Mouse (Mus musculus) liver, adult (tissue): ENCODE measurements at regions not wholly inside any gene's neighbourhood (a gene's known extent, or its start where the extent isn't known, plus 50 kb on each side); places are given as distances from the start of the nearest gene placed in this dataset.

Source experiments
- GATA4 ChIP-seq: IDR thresholded peaks from 2 replicates; pipeline ENCODE4 v1.6.1; 2014; ENCODE audit warnings: mild to moderate bottlenecking, low read length; ENCODE audit not compliant: insufficient replicate concordance

GRCm38 (mm10) chr12:77105887-77106600 lies 131.9 kb upstream of the Fut8 start:
- no peak for TF ChIP-seq GATA4

GRCm38 (mm10) chr12:77100482-77100881 lies 137.4 kb upstream of the Fut8 start:
- TF ChIP-seq GATA4: no peak

GRCm38 (mm10) chr12:77099521-77099920 lies 137.5 kb upstream of the Max start:
- no peak for TF ChIP-seq GATA4

GRCm38 (mm10) chr12:77098821-77099220 lies 136.8 kb upstream of the Max start:
- no peak for TF ChIP-seq GATA4

- no peak for TF ChIP-seq GATA4
Measured at GRCm38 (mm10) chr12:77097831-77098230, 135.8 kb upstream of the Max start.

GRCm38 (mm10) chr12:77096461-77096860 lies 134.5 kb upstream of the Max start:
- no peak for TF ChIP-seq GATA4

GRCm38 (mm10) chr12:77094999-77095915 lies 133.3 kb upstream of the Max start:
- no peak for TF ChIP-seq GATA4

- no peak for TF ChIP-seq GATA4
Measured at GRCm38 (mm10) chr12:77094168-77094567, 132.2 kb upstream of the Max start.

GRCm38 (mm10) chr12:77092741-77093140 lies 130.7 kb upstream of the Max start:
- no peak for TF ChIP-seq GATA4

- no peak for TF ChIP-seq GATA4
Measured at GRCm38 (mm10) chr12:77092143-77092542, 130.1 kb upstream of the Max start.

GRCm38 (mm10) chr12:77091700-77092099 lies 129.7 kb upstream of the Max start:
- TF ChIP-seq GATA4: no peak

GRCm38 (mm10) chr12:77090525-77090924 lies 128.5 kb upstream of the Max start:
- no peak for TF ChIP-seq GATA4

GRCm38 (mm10) chr12:77089624-77090278 lies 127.8 kb upstream of the Max start:
- no peak for TF ChIP-seq GATA4

- no peak for TF ChIP-seq GATA4
Measured at GRCm38 (mm10) chr12:77088452-77088851, 126.5 kb upstream of the Max start.

GRCm38 (mm10) chr12:77085894-77086293 lies 123.9 kb upstream of the Max start:
- TF ChIP-seq GATA4: no peak

- no peak for TF ChIP-seq GATA4
Measured at GRCm38 (mm10) chr12:77085244-77085643, 123.2 kb upstream of the Max start.

- no peak for TF ChIP-seq GATA4
Measured at GRCm38 (mm10) chr12:77084744-77085143, 122.7 kb upstream of the Max start.
